Mouse (Mus musculus): Measurements from ENCODE around the gene Stag1. TPM values are rescaled to one million over a fixed set of nuclear protein-coding genes. Genes with fewer than 3 reads are reported as not detected.

Stag1 gene
- total RNA-seq, 1 experiment: 47.9 TPM

DNA sequence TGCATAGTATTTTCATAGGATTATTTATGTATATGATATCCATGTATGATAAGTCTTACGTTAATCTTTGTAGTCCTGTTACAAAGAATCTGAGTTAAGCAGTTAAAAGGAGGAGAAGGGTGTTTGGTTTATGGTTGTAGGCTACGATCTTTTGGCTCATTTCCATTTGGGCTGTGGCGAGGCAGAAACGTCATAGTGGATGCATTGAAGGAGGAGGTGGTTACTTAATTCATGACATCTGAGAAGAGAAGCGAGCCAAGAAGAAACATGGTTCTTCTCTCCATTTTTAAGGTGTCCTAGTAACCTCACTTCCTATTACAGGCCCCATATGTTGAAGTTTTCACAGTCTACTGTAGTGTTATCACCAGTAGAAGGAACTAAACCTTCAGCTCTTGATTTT, 72.6 kb downstream of the Stag1 start:
- no peaks in the 10 kb centered on the region for H3K9me3 ChIP-seq (ENCODE audit: control insufficient read depth, insufficient read depth, low read depth, low read length)
- no peak overlapping the region for H3K27ac ChIP-seq (ENCODE audit: insufficient read depth, low read depth, low read length, poor library complexity, severe bottlenecking)
- TF ChIP-seq ZNF384 (IDR thresholded peaks at IDR 0.05; ENCODE audit: low read depth, low read length) (no peak), CHD2 (IDR thresholded peaks at IDR 0.05; ENCODE audit: low read depth, low read length) (no peak), ZC3H11A (IDR thresholded peaks at IDR 0.05; ENCODE audit: borderline replicate concordance, low read depth, low read length) (no peak), HCFC1 (IDR thresholded peaks at IDR 0.05; ENCODE audit: borderline replicate concordance, insufficient read depth, low read length) (no peak), MAFK (IDR thresholded peaks at IDR 0.05; ENCODE audit: insufficient read depth, low read depth, low read length) (no peak)
- no peak for DNase-seq (ENCODE audit: low read depth, low spot score)
- peaks cover 0 to 2% of the 10 kb centered on the region in 2 experiments; a peak in 2 of 4 replicates for H3K4me1 ChIP-seq (ENCODE audit: control insufficient read depth in 2 of 2, insufficient read depth in 2 of 2, low read length in 2 of 2, poor library complexity in 1 of 2)
- no peaks in the 10 kb centered on the region for H3K36me3 ChIP-seq (ENCODE audit: control insufficient read depth, insufficient read depth, low read length, poor library complexity, severe bottlenecking)
- in situ Hi-C loops (cut with MboI; ENCODE audit: low sequenced_read_pairs in 2 of 2, unreplicated experiment in 2 of 2): no loop called here
- H3K9ac ChIP-seq (ENCODE audit: insufficient read depth, low read depth, low read length, poor library complexity, severe bottlenecking): no peak overlapping the region
- no peak overlapping the region for H3K4me3 ChIP-seq (ENCODE audit: insufficient read depth in 1 of 2, low read depth in 1 of 2, low read length in 2 of 2, poor library complexity in 1 of 2, severe bottlenecking in 1 of 2)

DNA sequence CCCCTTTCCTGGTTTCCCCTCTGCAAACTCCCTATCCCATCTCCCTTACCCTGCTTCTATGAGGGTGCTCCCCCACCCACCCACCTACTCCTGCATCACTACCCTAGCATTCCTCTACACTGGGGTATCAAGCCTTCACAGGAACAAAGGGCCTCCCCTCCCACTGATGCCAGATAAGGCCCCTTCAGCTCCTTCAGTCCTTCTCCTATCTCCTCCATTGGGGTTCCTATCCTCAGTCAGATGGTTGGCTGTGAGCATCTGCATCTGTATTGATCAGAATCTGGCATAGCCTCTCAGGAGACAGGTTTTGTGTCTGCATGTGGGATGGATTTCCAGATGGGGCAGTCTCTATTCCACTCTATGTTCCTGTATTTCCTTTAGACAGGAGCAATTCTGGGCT, 81.4 kb downstream of the Stag1 start:
- no peak for DNase-seq (ENCODE audit: low read depth, low spot score)
- H3K4me1 ChIP-seq (ENCODE audit: control insufficient read depth in 2 of 2, insufficient read depth in 2 of 2, low read length in 2 of 2, poor library complexity in 1 of 2): no peaks in the 10 kb centered on the region; a peak in 1 of 4 replicates
- TF ChIP-seq ZC3H11A (IDR thresholded peaks at IDR 0.05; ENCODE audit: borderline replicate concordance, low read depth, low read length): no peak
- no peak for TF ChIP-seq CHD2 (IDR thresholded peaks at IDR 0.05; ENCODE audit: low read depth, low read length)
- no peak for TF ChIP-seq MAFK (IDR thresholded peaks at IDR 0.05; ENCODE audit: insufficient read depth, low read depth, low read length)
- no peak overlapping the region for H3K4me3 ChIP-seq (ENCODE audit: insufficient read depth in 1 of 2, low read depth in 1 of 2, low read length in 2 of 2, poor library complexity in 1 of 2, severe bottlenecking in 1 of 2)
- H3K27ac ChIP-seq (ENCODE audit: insufficient read depth, low read depth, low read length, poor library complexity, severe bottlenecking): no peak overlapping the region
- H3K9ac ChIP-seq (ENCODE audit: insufficient read depth, low read depth, low read length, poor library complexity, severe bottlenecking): no peak overlapping the region
- no peaks in the 10 kb centered on the region for H3K36me3 ChIP-seq (ENCODE audit: control insufficient read depth, insufficient read depth, low read length, poor library complexity, severe bottlenecking)
- in situ Hi-C loops (cut with MboI; ENCODE audit: low sequenced_read_pairs in 2 of 2, unreplicated experiment in 2 of 2): no loop called here
- no peaks in the 10 kb centered on the region for H3K9me3 ChIP-seq (ENCODE audit: control insufficient read depth, insufficient read depth, low read depth, low read length)

DNA sequence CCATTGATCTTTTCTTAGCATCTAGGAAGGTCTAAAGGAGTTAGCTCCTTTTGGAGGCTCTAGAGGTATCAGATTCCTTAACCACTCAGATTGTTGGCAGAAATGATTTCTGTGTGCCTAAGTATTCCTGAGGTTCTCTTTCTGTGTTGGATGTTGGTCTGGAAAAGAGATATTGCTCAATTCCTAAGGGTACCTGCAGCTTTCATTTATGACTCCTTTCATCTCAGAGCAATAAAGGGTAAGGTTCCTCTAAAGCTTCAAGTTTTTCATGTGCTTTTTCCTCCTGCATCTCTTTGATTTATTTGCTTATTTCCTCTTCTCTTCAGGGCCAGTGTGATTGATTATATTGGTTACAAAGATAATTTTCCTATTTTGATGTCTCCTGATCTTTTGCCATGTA, 84.7 kb downstream of the Stag1 start:
- H3K4me3 ChIP-seq (ENCODE audit: insufficient read depth in 1 of 2, low read depth in 1 of 2, low read length in 2 of 2, poor library complexity in 1 of 2, severe bottlenecking in 1 of 2): no peak overlapping the region
- no peaks in the 10 kb centered on the region for H3K36me3 ChIP-seq (ENCODE audit: control insufficient read depth, insufficient read depth, low read length, poor library complexity, severe bottlenecking)
- no peaks in the 10 kb centered on the region for H3K9me3 ChIP-seq (ENCODE audit: control insufficient read depth, insufficient read depth, low read depth, low read length)
- DNase-seq (ENCODE audit: low read depth, low spot score): no peak
- no peaks in the 10 kb centered on the region for H3K4me1 ChIP-seq (ENCODE audit: control insufficient read depth in 2 of 2, insufficient read depth in 2 of 2, low read length in 2 of 2, poor library complexity in 1 of 2)
- H3K27ac ChIP-seq (ENCODE audit: insufficient read depth, low read depth, low read length, poor library complexity, severe bottlenecking): no peak overlapping the region
- in situ Hi-C loops (cut with MboI; ENCODE audit: low sequenced_read_pairs in 2 of 2, unreplicated experiment in 2 of 2): no loop called here
- TF ChIP-seq MAFK (IDR thresholded peaks at IDR 0.05; ENCODE audit: insufficient read depth, low read depth, low read length) (no peak), CHD2 (IDR thresholded peaks at IDR 0.05; ENCODE audit: low read depth, low read length) (no peak)
- no peak overlapping the region for H3K9ac ChIP-seq (ENCODE audit: insufficient read depth, low read depth, low read length, poor library complexity, severe bottlenecking)

DNA sequence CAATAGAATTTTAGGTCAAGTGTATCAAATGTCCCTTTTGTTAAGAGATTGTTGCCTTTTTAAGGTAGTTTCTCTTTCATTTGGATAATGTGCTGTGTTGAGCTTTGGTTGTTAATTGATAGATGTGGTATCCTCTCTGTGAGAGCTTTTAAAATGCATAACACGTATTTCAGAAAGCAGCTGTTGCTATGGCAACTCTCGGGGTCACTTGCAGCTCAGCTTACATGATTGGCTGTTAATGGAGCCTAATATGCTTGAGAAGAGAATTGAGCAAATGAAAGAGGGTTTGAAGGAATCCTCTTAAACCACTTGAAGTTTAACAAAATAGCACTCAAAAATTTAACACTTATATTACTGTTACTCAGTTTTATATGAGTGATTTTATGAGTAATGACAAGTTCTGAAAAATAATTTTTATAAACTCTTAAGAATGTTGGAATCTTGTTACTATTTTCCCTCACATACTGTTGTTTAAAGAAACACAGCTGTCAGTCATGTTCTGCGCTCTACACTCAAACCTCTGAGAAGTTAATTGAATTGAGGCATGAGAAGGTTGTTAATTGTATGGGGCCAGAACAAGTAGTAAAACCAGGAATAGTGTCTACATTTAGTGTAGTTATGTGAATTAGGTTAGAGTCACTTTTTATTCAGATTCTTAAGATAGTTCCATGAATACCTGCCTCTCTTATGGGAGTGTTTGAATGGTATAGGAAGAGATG, 88.3 kb downstream of the Stag1 start:
- H3K27ac ChIP-seq (ENCODE audit: insufficient read depth, low read depth, low read length, poor library complexity, severe bottlenecking): no peak overlapping the region
- H3K4me3 ChIP-seq (ENCODE audit: insufficient read depth in 1 of 2, low read depth in 1 of 2, low read length in 2 of 2, poor library complexity in 1 of 2, severe bottlenecking in 1 of 2): no peak overlapping the region
- no peak overlapping the region for H3K9ac ChIP-seq (ENCODE audit: insufficient read depth, low read depth, low read length, poor library complexity, severe bottlenecking)
- in situ Hi-C loops (cut with MboI; ENCODE audit: low sequenced_read_pairs in 2 of 2, unreplicated experiment in 2 of 2): no loop called here
- H3K36me3 ChIP-seq (ENCODE audit: control insufficient read depth, insufficient read depth, low read length, poor library complexity, severe bottlenecking): no peaks in the 10 kb centered on the region
- no peaks in the 10 kb centered on the region for H3K4me1 ChIP-seq (ENCODE audit: control insufficient read depth in 2 of 2, insufficient read depth in 2 of 2, low read length in 2 of 2, poor library complexity in 1 of 2)
- H3K9me3 ChIP-seq (ENCODE audit: control insufficient read depth, insufficient read depth, low read depth, low read length): no peaks in the 10 kb centered on the region
- TF ChIP-seq MAFK (IDR thresholded peaks at IDR 0.05; ENCODE audit: insufficient read depth, low read depth, low read length) (no peak), CHD2 (IDR thresholded peaks at IDR 0.05; ENCODE audit: low read depth, low read length) (no peak), HCFC1 (IDR thresholded peaks at IDR 0.05; ENCODE audit: borderline replicate concordance, insufficient read depth, low read length) (no peak), ZNF384 (IDR thresholded peaks at IDR 0.05; ENCODE audit: low read depth, low read length) (no peak), ZC3H11A (IDR thresholded peaks at IDR 0.05; ENCODE audit: borderline replicate concordance, low read depth, low read length) (no peak)
- DNase-seq (ENCODE audit: low read depth, low spot score): no peak

DNA sequence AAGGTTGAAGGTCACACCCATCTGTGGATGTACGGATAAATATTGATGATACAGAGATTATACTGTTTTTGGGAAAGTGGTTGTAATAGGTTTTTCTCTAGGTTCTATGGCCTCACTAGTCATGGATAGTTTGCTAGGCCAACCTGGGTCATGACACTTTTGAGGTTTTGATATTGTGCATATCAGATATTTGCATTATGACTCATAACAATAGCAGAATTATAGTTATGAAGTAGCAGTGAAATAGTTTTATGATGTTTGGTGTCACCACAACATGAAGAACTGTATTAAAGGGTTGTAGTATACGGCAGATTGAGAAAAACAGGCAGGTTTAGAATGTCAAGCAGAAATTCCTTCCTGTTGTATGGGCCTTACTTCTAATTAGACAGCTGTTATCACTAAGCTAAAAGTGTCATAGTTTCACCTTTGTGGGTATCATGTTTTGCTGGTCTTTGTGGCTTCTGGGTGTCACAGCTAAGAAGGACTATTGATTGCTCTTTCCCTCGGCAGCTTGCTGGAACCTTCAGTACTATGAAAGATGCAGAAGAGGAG, 92.2 kb downstream of the Stag1 start:
- no peak for DNase-seq (ENCODE audit: low read depth, low spot score)
- Histone ChIP-seq H3K9me3 (ENCODE audit: control insufficient read depth, insufficient read depth, low read depth, low read length) (no peaks in the 10 kb centered on the region), H3K4me1 (ENCODE audit: control insufficient read depth in 2 of 2, insufficient read depth in 2 of 2, low read length in 2 of 2, poor library complexity in 1 of 2) (no peaks in the 10 kb centered on the region), H3K4me3 (ENCODE audit: insufficient read depth in 1 of 2, low read depth in 1 of 2, low read length in 2 of 2, poor library complexity in 1 of 2, severe bottlenecking in 1 of 2) (no peak overlapping the region), H3K36me3 (ENCODE audit: control insufficient read depth, insufficient read depth, low read length, poor library complexity, severe bottlenecking) (no peaks in the 10 kb centered on the region), H3K27ac (ENCODE audit: insufficient read depth, low read depth, low read length, poor library complexity, severe bottlenecking) (no peak overlapping the region), H3K9ac (ENCODE audit: insufficient read depth, low read depth, low read length, poor library complexity, severe bottlenecking) (no peak overlapping the region)
- no peak for TF ChIP-seq ZNF384 (IDR thresholded peaks at IDR 0.05; ENCODE audit: low read depth, low read length)
- no peak for TF ChIP-seq ZC3H11A (IDR thresholded peaks at IDR 0.05; ENCODE audit: borderline replicate concordance, low read depth, low read length)
- no peak for TF ChIP-seq MAFK (IDR thresholded peaks at IDR 0.05; ENCODE audit: insufficient read depth, low read depth, low read length)
- TF ChIP-seq CHD2 (IDR thresholded peaks at IDR 0.05; ENCODE audit: low read depth, low read length): no peak
- TF ChIP-seq HCFC1 (IDR thresholded peaks at IDR 0.05; ENCODE audit: borderline replicate concordance, insufficient read depth, low read length): no peak
- in situ Hi-C loops (cut with MboI; ENCODE audit: low sequenced_read_pairs in 2 of 2, unreplicated experiment in 2 of 2): no loop called here
